Mouse (Mus musculus) spleen, adult 2 months (tissue): Measurements from ENCODE around the gene 4933428G20Rik.

ENCODE experiments used
- CTCF ChIP-seq: fragments of 200-500 bp; IDR thresholded peaks from 2 replicates; pipeline ENCODE4 v1.5.1; 2011; ENCODE audit warnings: mild to moderate bottlenecking, inconsistent platforms; ENCODE audit not compliant: insufficient read depth, insufficient read length, insufficient replicate concordance; ENCODE audit errors: extremely low read depth
- POLR2A ChIP-seq: fragments of 200-500 bp; IDR thresholded peaks from 2 replicates; pipeline ENCODE4 v1.6.1; 2011; ENCODE audit warnings: low read depth, low read length, inconsistent platforms

GRCm38 (mm10) chr11:97510966-97511660, 11.0 kb upstream of the 4933428G20Rik start:
- TF ChIP-seq CTCF = peak; percentile 64; the same call in 1 of the 2 replicates
- no peak for TF ChIP-seq POLR2A
